Mouse (Mus musculus) MEL (cell line): ENCODE data around the gene Ndufa13.

Source experiments
- EP300 ChIP-seq, 2 experiments: IDR thresholded peaks; 2 replicates each; pipeline ENCODE4 v1.6.1; 2011; ENCODE audit warnings: improper control_type of control experiment in 2 of 2, low read length in 2 of 2, low read depth in 1 of 2, mild to moderate bottlenecking in 1 of 2
- POLR2A ChIP-seq, 2 experiments: IDR thresholded peaks; 2 replicates each; pipeline ENCODE4 v1.6.1; 2011 to 2012; ENCODE audit warnings: low read length in 2 of 2, mild to moderate bottlenecking in 2 of 2, control low read depth in 1 of 2, improper control_type of control experiment in 1 of 2, low read depth in 1 of 2, moderate library complexity in 1 of 2; ENCODE audit not compliant: control insufficient read depth in 1 of 2, insufficient read depth in 1 of 2, poor library complexity in 1 of 2
- TAL1 ChIP-seq: IDR thresholded peaks from 2 replicates; pipeline ENCODE4 v1.6.1; 2012; ENCODE audit warnings: mild to moderate bottlenecking, inconsistent platforms, low read length, moderate library complexity, mixed read lengths

DNA sequence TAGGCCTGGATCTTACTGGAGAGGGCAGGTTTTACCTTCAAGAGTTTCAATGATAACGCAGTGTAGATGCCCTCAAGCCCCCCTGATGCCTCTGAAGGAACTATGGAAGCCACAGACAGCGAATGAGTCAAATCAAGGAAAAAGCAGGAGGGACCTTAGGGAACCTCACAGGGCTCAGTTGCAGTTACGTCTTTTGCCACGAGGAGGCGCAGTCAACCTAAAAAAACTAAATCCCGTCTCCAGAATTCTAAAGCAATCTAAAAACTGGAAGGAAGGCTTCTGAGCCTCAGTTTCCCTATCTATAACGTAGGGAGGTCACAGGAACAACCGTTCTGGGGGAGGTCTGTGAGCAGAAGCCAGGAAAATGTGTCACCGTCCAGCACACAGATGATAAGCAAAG, 28.2 kb downstream of the Ndufa13 start:
- no peak for TF ChIP-seq TAL1
- TF ChIP-seq EP300 (IDR thresholded peaks at IDR 0.05; ENCODE audit: low read depth in 1 of 2, low read length in 2 of 2), result no peak
- no peak for TF ChIP-seq POLR2A (IDR thresholded peaks at IDR 0.05; ENCODE audit: control insufficient read depth in 1 of 2, insufficient read depth in 1 of 2, low read depth in 1 of 2, low read length in 2 of 2, poor library complexity in 1 of 2)
